Mouse (Mus musculus): ENCODE measurements around the gene B230118H07Rik.

B230118H07Rik gene

DNA sequence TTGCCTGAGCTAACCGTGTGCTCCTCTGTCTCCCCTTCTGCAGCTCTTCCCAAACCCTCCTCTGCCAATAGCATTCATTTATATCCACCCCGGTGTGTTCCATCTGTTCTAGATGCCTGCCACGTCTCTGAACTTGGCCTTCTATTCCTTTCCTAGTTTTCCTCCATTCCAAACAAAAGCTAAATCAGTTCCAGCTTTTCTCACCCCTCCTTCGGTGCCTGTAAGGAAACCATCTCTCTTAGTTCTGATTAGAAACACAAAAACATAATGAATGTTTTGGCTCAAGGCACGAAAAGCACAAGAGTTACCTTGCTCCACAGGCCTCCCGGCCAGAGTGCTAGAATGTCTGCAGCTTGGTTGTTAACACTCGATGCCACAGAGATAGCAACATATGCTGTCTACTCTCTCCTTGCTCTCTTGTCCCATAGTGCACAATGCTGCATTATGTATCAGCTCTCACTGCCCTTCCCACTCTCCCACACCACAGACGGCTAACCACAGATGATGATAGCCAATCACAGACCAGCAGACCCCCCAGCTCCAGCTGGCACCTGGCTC is at the start of gene B230118H07Rik, which contains the start of gene Rag1:
Gene B230118H07Rik, minus strand, starts transcription at position 419 of the 558 bp plus-strand sequence.
Gene Rag1, minus strand, starts transcription at position 388 of the 558 bp plus-strand sequence.
- no peak for DNase-seq (ENCODE audit: low spot score)

DNA sequence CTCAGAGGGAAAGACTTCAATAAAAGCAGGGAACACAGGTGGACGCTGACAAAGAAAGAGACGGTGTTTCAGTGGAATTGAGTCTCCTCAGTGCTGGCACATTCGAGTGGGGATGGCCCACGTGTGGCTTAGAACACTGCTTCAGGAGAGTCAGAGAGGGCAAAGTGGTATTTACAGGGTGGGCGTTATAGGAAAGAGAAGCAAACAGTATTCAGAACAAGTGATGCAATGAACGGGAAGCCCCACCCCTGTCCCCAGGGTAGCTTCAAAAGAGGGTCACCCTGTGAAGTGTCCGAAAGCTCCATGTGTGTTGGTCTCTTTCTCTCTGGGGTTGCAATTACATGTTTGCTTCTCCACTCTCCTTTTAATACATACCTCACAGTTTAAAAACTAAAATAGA is 46.3 kb upstream of the B230118H07Rik start:
- no peak for DNase-seq (ENCODE audit: low spot score)

DNA sequence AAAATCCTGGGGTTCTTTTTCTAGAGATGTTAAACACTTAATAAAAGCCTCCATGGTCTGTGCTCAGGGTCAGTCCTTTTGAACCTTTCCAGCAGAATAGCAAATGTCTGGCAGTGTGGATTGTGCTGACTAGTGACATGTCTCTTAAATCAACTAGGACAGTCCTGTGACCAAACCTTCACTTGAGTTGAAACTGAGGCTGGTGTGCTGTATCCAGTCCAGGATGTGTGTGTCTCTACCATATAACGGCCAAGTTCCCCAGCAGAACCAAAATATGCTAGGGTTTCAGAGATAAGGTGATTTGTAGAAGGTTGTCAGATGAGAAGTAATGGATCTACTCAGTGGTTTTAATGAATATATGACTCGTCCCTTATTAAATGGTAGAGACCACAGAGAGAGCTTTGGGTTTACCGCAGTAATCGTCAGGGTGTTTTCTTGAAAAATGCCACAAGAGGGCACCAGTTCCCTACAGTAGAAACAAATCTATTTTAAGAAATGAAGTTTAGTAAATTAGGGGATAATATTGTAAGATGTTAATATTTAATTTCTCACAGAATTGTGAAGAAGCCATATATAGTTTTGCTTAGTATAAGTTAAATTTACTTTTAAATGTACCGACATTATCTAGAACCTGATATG is 44.4 kb upstream of the B230118H07Rik start:
- no peak for DNase-seq (ENCODE audit: low spot score)

DNA sequence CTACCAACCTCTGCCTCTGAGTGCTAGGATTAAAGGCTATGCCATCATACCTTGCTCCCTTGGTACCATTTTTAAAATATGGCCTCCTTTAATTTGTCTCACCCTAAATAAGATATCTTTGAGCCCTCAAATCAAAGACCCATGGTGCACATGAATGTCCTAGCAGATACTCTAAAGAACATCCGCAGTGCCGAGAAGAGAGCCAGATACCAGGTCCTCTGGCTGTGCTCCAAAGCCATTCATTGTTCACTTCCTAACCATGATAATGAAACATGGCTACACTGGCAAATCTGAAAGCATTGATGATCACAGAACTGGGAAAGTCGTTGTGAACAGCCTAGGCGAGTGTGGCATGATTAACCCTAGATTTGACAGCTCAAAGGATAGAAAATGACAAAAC is 43.7 kb upstream of the B230118H07Rik start:
- DNase-seq (ENCODE audit: low spot score) = no peak

DNA sequence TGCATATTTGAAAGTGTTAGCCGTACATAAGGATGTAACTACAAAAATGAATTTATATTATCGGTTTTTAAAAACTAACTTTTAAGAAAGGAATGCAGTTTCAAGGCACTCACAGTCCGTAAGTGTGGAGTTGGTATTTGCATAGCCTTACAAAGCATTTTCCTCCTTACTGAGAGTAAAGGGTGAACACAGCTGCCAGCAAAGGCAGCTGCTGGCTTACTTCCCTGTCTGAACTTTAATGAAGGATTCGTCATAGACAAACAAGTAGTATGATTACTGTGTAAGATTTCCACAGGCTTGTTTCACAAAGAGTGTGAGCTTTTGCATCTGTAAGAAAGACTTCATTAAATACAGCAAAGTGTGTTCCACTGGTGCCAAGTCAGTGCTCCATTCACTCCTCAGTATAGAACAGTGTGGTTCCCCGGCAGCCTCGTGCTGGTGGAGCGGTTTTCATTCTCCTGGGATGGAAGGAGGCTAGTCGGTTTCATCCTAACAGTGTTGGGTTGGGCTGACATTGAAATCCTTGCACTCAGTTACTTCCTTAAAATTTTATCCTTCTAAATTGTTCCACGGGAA is 41.0 kb upstream of the B230118H07Rik start:
- DNase-seq (ENCODE audit: low spot score) = no peak

DNA sequence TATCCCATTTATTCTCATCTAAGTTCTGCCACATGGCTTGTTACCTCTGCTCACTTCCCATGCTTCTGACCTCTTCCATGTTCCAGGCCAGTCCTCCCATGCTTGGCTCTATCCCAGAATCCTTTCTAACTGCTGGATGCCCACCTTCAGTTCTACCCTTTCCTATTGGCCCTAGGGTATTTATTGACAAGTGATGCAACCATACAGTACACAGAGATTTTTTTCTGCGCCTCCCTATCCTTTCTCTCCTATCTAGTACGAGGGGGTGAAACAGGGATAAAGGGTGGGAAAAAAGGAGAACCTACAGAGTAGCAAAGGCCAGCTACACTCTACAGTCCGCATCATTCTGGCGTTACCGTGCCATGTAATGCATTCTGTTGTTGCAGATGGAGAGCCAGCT is 38.7 kb upstream of the B230118H07Rik start:
- DNase-seq (ENCODE audit: low spot score) = no peak

DNA sequence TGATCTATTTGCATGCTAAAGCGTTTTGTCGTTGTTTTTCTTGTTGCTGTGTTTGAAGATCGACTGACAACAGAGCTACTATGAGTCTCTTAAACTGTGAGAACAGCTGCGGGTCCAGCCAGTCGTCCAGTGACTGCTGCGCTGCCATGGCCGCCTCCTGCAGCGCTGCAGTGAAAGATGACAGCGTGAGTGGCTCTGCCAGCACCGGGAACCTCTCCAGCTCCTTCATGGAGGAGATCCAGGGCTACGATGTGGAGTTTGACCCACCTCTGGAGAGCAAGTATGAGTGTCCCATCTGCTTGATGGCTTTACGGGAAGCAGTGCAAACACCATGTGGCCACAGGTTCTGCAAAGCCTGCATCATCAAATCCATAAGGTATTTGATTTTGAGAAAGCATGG is 35.1 kb upstream of the B230118H07Rik start:
- DNase-seq (ENCODE audit: low spot score) = no peak

DNA sequence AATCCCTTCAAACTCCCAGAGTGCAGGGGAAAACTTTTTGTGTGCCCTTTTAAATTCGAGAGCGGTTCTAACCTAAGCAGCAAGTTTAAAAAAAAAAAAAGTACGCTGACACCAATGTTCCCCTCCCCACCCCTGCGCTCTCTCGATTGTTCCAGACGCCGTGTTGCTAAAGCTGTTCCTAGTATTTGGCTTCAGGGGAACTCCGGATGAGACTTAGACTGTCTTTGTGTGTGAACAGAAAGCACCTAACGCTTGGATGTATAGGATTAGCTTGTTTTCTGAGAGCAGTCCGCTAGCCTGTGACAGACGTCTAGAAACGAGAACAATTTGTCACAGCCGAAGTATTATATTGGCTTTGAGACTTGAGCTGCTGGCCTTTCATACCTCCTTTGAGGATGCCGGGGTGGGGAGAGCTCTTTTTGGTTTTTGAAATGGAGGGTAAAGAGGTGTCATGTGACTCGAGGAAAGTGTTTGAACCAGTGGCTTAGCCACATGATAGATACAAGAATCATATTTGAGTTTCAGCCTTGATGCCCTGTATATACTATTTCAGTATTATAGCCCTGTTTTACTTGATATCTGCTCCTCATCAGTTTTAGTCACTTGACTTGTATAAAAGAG is 29.9 kb upstream of the B230118H07Rik start:
- peak; percentile 5 for DNase-seq (ENCODE audit: low spot score)

DNA sequence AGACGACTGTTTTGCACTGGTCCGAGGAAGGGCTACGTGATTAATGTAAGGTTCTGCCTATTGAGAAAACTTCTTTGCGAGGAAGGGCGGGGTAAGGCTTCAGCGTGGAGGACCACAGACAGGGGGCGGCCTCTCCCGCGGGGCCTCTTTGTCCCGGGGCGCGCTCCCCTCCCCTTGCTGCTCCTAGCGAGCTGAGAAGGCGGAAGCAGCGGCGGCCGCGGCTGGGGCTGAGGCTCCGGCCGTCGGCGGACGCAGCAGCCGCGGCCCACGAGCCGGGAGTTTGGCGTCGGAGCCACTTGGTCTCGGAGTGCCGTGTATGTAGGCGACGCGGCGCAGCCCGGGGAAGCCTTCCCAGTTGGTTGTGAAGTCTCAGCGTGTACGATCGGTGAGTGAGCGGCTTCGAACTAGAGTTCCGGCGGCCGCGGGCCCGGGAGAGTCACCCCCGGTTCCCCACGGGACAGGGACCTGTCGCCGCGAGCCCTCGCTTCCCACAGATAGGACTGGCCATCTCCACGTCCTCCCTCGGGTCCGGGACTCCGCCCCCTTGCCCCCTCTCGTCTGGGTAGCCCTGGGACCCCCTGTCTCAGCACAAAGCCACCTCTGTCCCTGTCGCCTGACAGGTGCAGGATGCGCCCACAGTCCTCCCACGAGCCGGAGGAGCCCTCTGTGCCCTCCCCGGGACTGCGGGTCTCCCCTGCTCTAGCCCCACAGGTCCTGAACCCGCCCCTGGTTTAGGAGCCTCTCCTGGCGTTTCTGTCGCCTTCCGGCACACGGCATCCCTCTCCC is 29.1 kb upstream of the B230118H07Rik start, which contains the start of gene Traf6:
Gene Traf6, plus strand, starts transcription at position 194 of the 786 bp plus-strand sequence.
- DNase-seq (ENCODE audit: low spot score) = peak; percentile 86

DNA sequence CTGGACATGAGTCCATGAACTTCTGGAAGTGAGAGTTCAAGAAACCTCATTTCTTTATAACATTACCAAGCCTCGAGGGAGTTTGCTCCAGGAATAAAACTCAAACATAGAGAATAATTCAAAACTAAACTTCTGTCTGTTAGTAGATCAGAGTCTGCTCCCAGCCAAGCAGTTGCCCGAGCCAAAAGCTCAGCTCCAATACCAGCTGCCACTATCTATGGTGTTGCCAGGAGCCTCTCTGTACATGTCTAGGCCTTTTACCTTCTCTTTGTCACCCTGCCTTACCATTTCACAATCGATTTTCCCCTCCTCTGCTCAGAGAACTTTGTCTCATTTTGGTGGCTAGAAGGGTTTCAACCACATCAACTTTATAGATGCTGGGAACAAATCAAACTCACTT is 24.2 kb upstream of the B230118H07Rik start:
- DNase-seq (ENCODE audit: low spot score) = no peak

DNA sequence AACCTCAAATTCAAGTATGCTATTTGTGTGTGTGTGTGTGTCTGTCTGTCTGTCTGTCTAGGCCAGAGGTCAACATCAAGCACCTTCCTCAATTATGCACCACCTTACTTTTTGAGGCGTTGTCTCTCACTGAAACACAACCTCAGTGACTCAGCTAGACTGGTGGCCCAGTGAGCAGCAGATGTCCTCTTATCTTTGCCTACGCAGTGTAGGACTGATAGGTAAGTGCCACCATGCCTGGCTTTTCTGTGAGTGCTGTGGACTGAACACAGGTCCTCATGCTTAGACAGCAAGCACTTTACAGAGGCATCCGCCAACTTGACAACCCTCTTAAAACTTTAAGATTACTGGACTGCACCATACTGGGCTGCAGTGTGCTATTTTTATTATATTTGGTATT is 19.4 kb upstream of the B230118H07Rik start:
- DNase-seq (ENCODE audit: low spot score) = no peak

DNA sequence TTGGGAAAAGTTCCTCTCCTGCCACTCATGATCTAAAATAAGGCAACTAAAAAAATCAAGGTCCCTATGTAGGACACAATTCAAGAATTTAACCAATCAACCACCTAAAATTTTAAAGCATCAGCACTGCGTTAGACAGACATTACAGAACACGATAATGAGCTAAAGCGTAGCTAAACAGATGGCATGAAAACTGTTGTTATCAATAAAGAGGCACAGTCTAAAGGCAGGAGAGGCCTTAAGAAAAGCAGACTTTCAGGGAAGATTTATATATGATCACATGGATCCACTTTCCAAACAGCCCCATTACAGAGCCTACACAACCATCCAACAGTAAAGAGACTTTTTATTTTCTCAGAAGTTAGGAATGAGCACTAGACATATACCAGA is 16.4 kb upstream of the B230118H07Rik start:
- DNase-seq (ENCODE audit: low spot score) = no peak

DNA sequence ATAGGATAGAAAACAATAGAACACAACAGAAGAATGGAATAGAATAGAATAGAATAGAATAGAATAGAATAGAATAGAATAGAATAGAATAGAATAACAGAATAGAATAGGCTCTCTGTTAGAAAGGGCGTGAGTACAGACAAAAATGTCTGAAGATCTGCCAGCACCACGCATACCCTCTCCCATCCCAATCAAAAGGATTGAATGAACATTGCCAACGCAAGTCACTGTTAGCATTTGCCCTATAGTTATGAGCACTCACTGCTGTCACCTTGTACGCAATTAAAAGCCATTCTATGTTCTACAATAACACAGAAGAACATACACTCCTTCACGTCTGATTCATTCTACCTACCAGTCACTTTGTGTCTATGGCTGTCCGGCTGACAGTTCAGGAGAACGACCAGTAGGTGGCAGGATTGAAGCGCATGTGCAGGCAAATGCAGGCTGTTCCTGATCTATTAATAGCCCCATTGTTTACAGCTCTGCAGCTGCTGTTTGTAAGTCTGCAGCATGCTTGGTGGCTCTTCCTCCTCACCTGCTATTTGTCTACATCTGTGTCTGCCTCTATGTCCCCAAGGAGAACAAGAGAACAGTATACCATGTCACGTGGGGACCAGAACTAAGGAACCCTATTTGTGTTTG is 15.8 kb upstream of the B230118H07Rik start:
- DNase-seq (ENCODE audit: low spot score) = peak; percentile 43

DNA sequence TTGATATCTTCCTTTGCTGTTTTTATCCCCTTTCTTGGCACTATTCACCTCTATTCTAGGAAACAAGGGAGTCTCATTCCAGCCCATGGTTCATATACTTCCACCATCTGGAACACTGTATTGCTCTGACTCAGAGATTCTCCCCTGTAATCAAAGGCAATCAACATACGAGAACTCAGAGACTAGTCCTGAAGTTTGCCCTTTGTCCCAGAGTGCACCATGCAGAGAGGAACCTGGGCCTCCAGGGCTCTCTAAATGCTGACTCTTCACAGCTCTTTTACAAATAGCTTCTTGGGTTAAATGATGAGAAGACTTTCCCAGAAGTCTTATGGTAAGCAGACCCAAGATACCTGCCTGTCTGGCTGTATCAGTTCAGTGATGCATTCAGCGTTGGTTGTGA is 11.2 kb upstream of the B230118H07Rik start:
- no peak for DNase-seq (ENCODE audit: low spot score)

DNA sequence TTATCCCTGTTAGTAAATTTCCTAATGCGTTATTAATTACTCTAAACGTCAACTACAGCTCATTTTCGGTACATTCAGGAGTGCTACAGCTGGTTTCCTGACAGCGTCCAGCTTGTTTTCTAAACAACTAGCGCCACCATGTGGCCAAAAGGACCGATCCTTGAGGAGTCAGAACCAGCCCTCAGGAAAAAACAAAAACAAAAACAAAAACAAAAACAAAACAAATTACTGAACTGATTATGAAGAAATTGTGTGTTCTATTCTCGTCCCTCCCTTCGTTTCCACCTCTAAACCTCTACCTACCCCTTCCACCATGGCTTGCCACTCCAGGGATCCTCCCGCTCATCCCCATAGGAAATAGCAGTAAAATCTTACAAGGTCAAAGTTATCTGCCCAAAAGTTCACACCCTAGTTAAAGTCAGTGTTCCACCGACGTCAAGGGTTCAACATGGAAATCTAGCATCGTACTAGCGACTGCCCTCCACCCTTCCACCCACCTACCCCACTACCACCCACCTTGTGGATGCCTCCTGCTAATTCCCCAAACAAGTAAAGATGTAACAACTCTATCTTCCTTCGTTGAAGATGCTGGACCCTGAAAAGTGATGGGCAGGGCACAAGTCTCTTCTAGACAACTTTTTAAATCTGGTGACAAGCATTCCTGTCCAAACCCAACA is 3.7 kb upstream of the B230118H07Rik start:
- DNase-seq (ENCODE audit: low spot score) = peak; percentile 21

DNA sequence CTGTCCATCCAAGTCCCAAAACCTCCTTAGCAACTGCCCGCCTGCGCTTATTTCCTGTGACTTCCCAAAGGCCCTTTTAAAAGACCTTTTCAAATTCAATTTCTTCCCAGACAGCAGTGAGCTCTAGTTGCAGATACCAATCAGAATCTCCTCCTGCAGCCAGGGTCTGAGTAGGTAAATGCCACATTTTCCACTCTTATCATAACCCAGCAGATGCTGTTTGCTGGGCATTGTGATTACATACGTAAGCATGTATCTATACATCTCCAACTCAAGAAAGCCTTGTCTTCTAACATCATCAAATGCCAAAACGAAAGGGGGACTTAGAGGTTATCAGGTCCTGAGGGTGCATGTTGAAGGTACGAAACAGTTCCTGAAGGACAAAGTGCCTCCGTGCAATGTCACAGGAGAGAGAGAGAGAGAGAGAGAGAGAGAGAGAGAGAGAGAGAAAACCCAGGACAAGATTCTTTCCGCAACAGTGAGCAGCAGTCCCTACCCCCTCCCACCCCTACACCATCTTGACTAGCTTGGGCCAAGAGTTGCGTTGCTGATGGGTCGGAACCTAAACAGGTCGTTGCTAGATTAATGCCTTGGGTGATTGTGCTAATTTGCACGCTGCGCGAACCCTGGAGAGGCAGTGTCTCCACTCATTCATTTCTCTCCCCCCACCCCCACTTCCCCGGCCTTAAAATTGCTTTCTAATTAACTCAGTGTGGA is 3.0 kb upstream of the B230118H07Rik start:
- DNase-seq (ENCODE audit: low spot score) = peak; percentile 6

DNA sequence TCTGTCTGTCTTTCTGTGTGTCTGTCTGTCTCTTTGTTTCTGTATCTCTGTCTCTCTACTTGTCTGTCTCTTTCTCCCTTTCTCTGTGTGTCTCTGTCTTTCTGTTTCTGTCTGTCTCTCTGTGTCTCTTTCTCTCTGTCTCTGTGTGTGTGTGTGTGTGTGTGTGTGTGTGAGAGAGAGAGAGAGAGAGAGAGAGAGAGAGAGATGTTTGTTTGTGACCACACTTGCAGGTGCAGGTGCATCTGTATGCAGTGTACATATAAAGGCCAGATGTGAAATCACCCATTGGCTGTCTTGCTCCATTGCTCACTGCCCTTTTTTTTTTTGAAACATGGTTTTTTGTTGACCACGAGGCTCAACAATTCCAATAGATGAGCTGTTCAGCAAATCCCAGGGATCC is 1.1 kb upstream of the B230118H07Rik start:
- DNase-seq (ENCODE audit: low spot score) = no peak

DNA sequence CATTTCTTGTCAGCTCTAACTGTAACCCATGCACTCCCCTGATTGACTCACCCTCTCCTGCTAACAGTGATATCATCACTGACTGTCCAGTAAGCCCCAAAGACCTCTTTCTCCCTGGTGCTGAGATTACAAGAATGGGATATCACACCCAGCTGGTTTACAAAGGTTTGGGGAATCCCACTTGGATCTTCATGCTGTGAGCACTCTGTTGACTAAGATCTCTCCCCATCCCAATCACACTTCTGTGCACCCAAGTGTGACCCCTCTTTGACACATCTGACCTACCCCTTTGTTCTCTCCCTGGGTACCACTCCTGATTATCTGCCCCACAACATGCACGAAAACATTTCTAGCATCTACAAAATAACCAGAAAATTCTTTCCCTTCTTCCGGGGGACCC is 971 bp downstream of the B230118H07Rik start:
- no peak for DNase-seq (ENCODE audit: low spot score)

DNA sequence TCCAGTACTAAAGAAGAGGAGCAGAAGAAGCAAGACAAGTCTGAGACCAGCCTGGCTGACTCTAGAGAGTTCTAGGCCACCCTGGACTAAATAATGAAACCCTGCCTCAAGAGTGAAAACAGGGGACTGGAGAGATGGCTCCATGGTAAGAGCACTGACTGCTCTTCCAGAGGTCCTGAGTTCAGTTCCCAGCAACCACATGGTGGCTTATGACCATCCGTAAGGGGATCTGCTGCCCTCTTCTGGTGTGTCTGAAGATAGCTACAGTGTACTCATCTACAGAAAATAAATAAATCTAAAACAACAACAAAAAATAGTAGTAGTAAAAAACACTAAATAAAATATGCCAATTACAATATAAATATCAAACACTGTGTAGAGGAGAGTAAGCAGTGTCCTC is 3.5 kb downstream of the B230118H07Rik start:
- DNase-seq (ENCODE audit: low spot score) = no peak

DNA sequence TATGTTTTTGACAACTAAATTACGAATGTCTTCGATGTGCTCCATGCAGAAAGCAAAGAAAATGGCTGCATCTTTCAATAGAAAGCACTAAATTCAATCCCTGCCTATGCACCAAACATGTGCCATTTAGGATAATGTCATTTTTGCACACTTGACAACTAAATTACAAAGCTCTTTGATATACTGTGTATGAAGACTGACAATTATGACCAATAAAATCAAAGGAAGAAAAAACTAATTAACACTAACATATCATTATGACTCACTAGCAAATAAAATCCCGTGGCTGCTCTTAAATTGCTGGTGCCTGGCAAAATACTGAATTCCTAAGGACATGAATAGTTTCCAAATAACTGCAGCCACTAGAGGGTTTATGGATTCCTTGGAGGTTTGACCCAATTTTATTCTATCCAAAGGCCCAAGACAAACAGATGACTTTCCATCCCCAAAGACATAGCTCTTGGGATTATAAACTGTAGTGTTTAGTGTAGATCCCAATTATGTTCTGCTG is 9.4 kb downstream of the B230118H07Rik start:
- no peak for DNase-seq (ENCODE audit: low spot score)
